Mouse (Mus musculus) midbrain, embryonic 11.5 days (tissue): ENCODE data around the gene Mslnl. TPM values are rescaled to one million over a fixed set of nuclear protein-coding genes. Genes with fewer than 3 reads are reported as not detected.
A peak's percentile ranks its signal among the peaks of the same experiment; 100 is the strongest.

Source experiments
- ATAC-seq: fragments of 200-750 bp; cut with Nextera tagmentation; 2 replicates; pipeline ENCODE4 v1.8.0; 2017; ENCODE audit warnings: moderate TSS enrichment, moderate library complexity; ENCODE audit not compliant: low FRiP score
- DNase-seq: peaks from one replicate; pipeline ENCODE4 v3.0.0; 2015; ENCODE audit warnings: low spot score; ENCODE audit errors: missing footprints
- H3K27ac ChIP-seq: fragments of 300-500 bp; sonication (generic); 2 replicates; pipeline ENCODE4 v1.5.1; 2014; ENCODE audit warnings: low read depth, low read length
- H3K27me3 ChIP-seq: fragments of 300-500 bp; sonication (generic); 2 replicates; pipeline ENCODE4 v1.6.1; 2014; ENCODE audit warnings: mild to moderate bottlenecking, low read length, moderate library complexity, mixed read lengths; ENCODE audit not compliant: control insufficient read depth, insufficient read depth
- H3K36me3 ChIP-seq: fragments of 300-500 bp; sonication (generic); 2 replicates; pipeline ENCODE4 v1.6.1; 2014; ENCODE audit warnings: mild to moderate bottlenecking, low read length, moderate library complexity, mixed read lengths; ENCODE audit not compliant: control insufficient read depth, insufficient read depth
- H3K4me1 ChIP-seq: fragments of 300-500 bp; sonication (generic); 2 replicates; pipeline ENCODE4 v1.6.1; 2014; ENCODE audit warnings: low read length; ENCODE audit not compliant: control insufficient read depth, insufficient read depth
- H3K4me2 ChIP-seq: fragments of 300-500 bp; sonication (generic); 2 replicates; pipeline ENCODE4 v1.6.1; 2014; ENCODE audit warnings: mild to moderate bottlenecking, moderate library complexity
- H3K4me3 ChIP-seq: fragments of 300-500 bp; sonication (generic); 2 replicates; pipeline ENCODE4 v1.5.1; 2014; ENCODE audit warnings: low read depth, low read length
- H3K9ac ChIP-seq: fragments of 300-500 bp; sonication (generic); 2 replicates; pipeline ENCODE4 v1.6.1; 2014; ENCODE audit warnings: low read length
- H3K9me3 ChIP-seq: fragments of 300-500 bp; sonication (generic); 2 replicates; pipeline ENCODE4 v1.6.1; 2016; ENCODE audit warnings: low read length; ENCODE audit not compliant: control insufficient read depth
- WGBS: fragments of 180-500 bp; shearing (Covaris S2); extraction: QIAGEN DNeasy Blood & Tissue Kit; methylation state at CpG from one replicate; pipeline ENCODE4 v1.1.7; 2014; 5-methylcytosine and 5-hydroxymethylcytosine counted together
- microRNA-seq: library from miRNA; unstranded; fragments of <30 nt; microRNA quantifications from one replicate; pipeline ENCODE4, GENCODE M21; 2017
- polyA plus RNA-seq: library from polyadenylated mRNA; unstranded; fragments of >200 nt; fragmentation: Nextera tagmentation; extraction: Ambion mirVana; gene quantifications from 2 replicates; pipeline ENCODE4 v1.2.1, GENCODE M21; 2014

Mslnl gene
- polyA plus RNA-seq, 1 experiment from 2014 or later, result not detected

DNA sequence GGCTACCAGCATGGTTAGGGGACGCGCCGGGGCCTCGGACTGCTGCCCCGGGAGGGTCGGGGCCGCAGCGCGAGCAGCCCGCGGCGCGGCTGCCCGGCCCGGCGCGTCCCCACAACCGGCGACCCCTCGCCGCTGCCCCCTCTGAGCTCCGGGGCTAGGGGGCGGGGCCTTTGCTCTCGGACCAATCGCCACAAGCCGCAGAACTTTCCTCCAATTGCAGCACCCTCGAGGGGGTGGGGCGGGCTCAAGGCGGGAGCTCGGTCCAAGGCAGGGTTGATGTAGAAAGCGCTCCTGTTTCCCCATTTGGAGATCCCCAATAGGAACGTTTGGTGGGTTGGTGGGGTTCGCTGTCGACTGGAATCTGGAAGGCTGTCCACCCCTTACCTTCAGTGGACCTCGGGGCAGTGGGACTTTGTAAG, 61.1 kb downstream of the Mslnl start, which contains the start of gene Metrn:
Metrn (minus strand) TSS at position 186 of the 419 bp plus-strand sequence.
- peak within 1 kb of the TSS; percentile 89 for H3K4me3 ChIP-seq
- peak within 1 kb of the TSS; percentile 75 for H3K27ac ChIP-seq
- H3K9ac ChIP-seq, result peak within 1 kb of the TSS; percentile 87
- peak within 1 kb of the TSS; percentile 98 for H3K4me2 ChIP-seq
- H3K27me3 ChIP-seq, result no peaks in the 10 kb centered on the region
- DNase-seq (peak; percentile 96), ATAC-seq (peak; percentile 76)
- WGBS, result under 1% methylated on average over 34 of the region's 35 CpGs
- H3K36me3 ChIP-seq, result no peaks in the 10 kb centered on the region
- H3K9me3 ChIP-seq, result no peaks in the 10 kb centered on the region
- peaks cover 45% of the 10 kb centered on the region for H3K4me1 ChIP-seq

Small RNAs within 50 kb of the gene (microRNA-seq; reads per million reads assigned to microRNA genes)
- gene Gm25083 (not detected), gene Mir6966 (not detected)

Other genes with a start within 250 kb of the Mslnl start
- gene Sstr5, start 238.8 kb upstream of the Mslnl start, polyA plus RNA-seq, result not detected in 2 replicates
- gene Sox8, start 165.4 kb upstream of the Mslnl start, polyA plus RNA-seq, result 2.0 and 2.1 TPM in 2 replicates
- gene Lmf1, start 157.0 kb upstream of the Mslnl start, polyA plus RNA-seq, result 19.2 and 20.6 TPM in 2 replicates
- gene Gng13, start 18.9 kb upstream of the Mslnl start, polyA plus RNA-seq, result 0.77 and 1.3 TPM in 2 replicates
- 15.0 and 17.3 TPM in 2 replicates for gene Chtf18, start 8.6 kb upstream of the Mslnl start, polyA plus RNA-seq
- 16.0 and 19.8 TPM in 2 replicates for gene Rpusd1, start 8.4 kb upstream of the Mslnl start, polyA plus RNA-seq
- gene Msln, start 18.3 kb downstream of the Mslnl start, polyA plus RNA-seq, result not detected in 2 replicates
- gene Narfl, start 37.7 kb downstream of the Mslnl start, polyA plus RNA-seq, result 22.2 and 23.4 TPM in 2 replicates
- gene Haghl, start 49.6 kb downstream of the Mslnl start, polyA plus RNA-seq, result 76.4 and 77.1 TPM in 2 replicates
- gene Ccdc78, start 50.5 kb downstream of the Mslnl start, polyA plus RNA-seq, result 0.11 and 0.34 TPM in 2 replicates
- gene Fam173a, start 56.9 kb downstream of the Mslnl start, polyA plus RNA-seq, result 69.1 and 71.4 TPM in 2 replicates
- not detected in 2 replicates for gene AC134908.4, start 59.6 kb downstream of the Mslnl start, polyA plus RNA-seq
- 21.3 and 32.1 TPM in 2 replicates for gene Metrn, start 61.1 kb downstream of the Mslnl start, polyA plus RNA-seq
- gene Fbxl16, start 73.0 kb downstream of the Mslnl start, polyA plus RNA-seq, result 11.2 and 12.0 TPM in 2 replicates
- gene Wdr24, start 87.6 kb downstream of the Mslnl start, polyA plus RNA-seq, result 23.7 and 27.4 TPM in 2 replicates
- gene Jmjd8, start 92.8 kb downstream of the Mslnl start, polyA plus RNA-seq, result 50.3 and 54.1 TPM in 2 replicates
- 280 and 296 TPM in 2 replicates for gene Stub1, start 97.4 kb downstream of the Mslnl start, polyA plus RNA-seq
- 2.3 and 3.2 TPM in 2 replicates for gene Rhbdl1, start 101.3 kb downstream of the Mslnl start, polyA plus RNA-seq
- 0.63 and 1.2 TPM in 2 replicates for gene Gm20683, start 105.7 kb downstream of the Mslnl start, polyA plus RNA-seq
- 7.0 and 8.7 TPM in 2 replicates for gene Rhot2, start 108.8 kb downstream of the Mslnl start, polyA plus RNA-seq
- gene Wdr90, start 125.5 kb downstream of the Mslnl start, polyA plus RNA-seq, result 15.7 and 17.8 TPM in 2 replicates
- 6.1 and 7.0 TPM in 2 replicates for gene Mcrip2, start 132.7 kb downstream of the Mslnl start, polyA plus RNA-seq
- 57.1 and 60.1 TPM in 2 replicates for gene Mettl26, start 139.0 kb downstream of the Mslnl start, polyA plus RNA-seq
- 0.91 and 1.1 TPM in 2 replicates for gene Wfikkn1, start 144.8 kb downstream of the Mslnl start, polyA plus RNA-seq
- gene Rab40c, start 183.7 kb downstream of the Mslnl start, polyA plus RNA-seq, result 15.0 and 15.9 TPM in 2 replicates
- 47.2 and 50.9 TPM in 2 replicates for gene Pigq, start 208.9 kb downstream of the Mslnl start, polyA plus RNA-seq
- 0.37 TPM in 1 of 2 replicates, not detected in the other for gene Nhlrc4, start 208.9 kb downstream of the Mslnl start, polyA plus RNA-seq
- gene A930017K11Rik, start 216.5 kb downstream of the Mslnl start, polyA plus RNA-seq, result not detected in 2 replicates
- gene Capn15, start 249.8 kb downstream of the Mslnl start, polyA plus RNA-seq, result 19.0 and 21.5 TPM in 2 replicates